Comparison of ENCODE assay signal across 7 mouse cellular contexts in genomic region chr5:64610562-64611405, GRCm38 (mm10).
DNase-seq lines count a peak whose midpoint lies in the region; ATAC-seq lines count a peak whose summit lies in the region.

No protein-coding gene starts in this region.

- 0 out of 2 replicates have a peak, but pooled peaks have one; percentile 41 for ATAC-seq in common myeloid progenitor, adult 5-6 weeks (replicated peaks; ENCODE audit: low read depth, poor library complexity, severe bottlenecking)
- peak; percentile 95 for ATAC-seq in intestine, embryonic 16.5 days
- peak; percentile 83 for ATAC-seq in liver, embryonic 16.5 days (ENCODE audit: low read depth)
- 0 out of 2 replicates have a peak, but pooled peaks have one; percentile 31 for ATAC-seq in neural tube, embryonic 15.5 days (ENCODE audit: low FRiP score)
- no peak for ATAC-seq in frontal cortex, adult (ENCODE audit: low TSS enrichment)

- peak overlapping the region; percentile 42; the same call in 1 of the 2 replicates for H3K27ac ChIP-seq in intestine, embryonic 16.5 days (ENCODE audit: low read length)
- H3K27ac ChIP-seq in liver, embryonic 16.5 days (ENCODE audit: low read length), result no peak overlapping the region
- no peak overlapping the region for H3K27ac ChIP-seq in neural tube, embryonic 15.5 days (replicated peaks)

- WGBS in intestine, embryonic 16.5 days, result 19% methylated on average over 12 of the region's 13 CpGs
- WGBS in liver, embryonic 16.5 days (ENCODE audit: insufficient replicate concordance), result 29% methylated on average over 12 of the region's 13 CpGs
- WGBS in neural tube, embryonic 15.5 days, result 16% methylated on average over 12 of the region's 13 CpGs

- no peaks in the 10 kb centered on the region for H3K27me3 ChIP-seq in intestine, embryonic 16.5 days (replicated peaks; ENCODE audit: control insufficient read depth, insufficient read depth, low read length)
- H3K27me3 ChIP-seq in liver, embryonic 16.5 days (ENCODE audit: control insufficient read depth, insufficient read depth, low read depth, low read length), result no peaks in the 10 kb centered on the region
- no peaks in the 10 kb centered on the region for H3K27me3 ChIP-seq in neural tube, embryonic 15.5 days (replicated peaks)

- H3K9me3 ChIP-seq in intestine, embryonic 16.5 days (ENCODE audit: control insufficient read depth, low read length), result no peaks in the 10 kb centered on the region
- H3K9me3 ChIP-seq in liver, embryonic 16.5 days (replicated peaks; ENCODE audit: control insufficient read depth, low read length), result no peaks in the 10 kb centered on the region
- no peaks in the 10 kb centered on the region for H3K9me3 ChIP-seq in neural tube, embryonic 15.5 days (replicated peaks)

- peak overlapping the region; percentile 24; the same call in 1 of the 2 replicates for H3K9ac ChIP-seq in intestine, embryonic 16.5 days (ENCODE audit: low read depth, low read length)
- H3K9ac ChIP-seq in liver, embryonic 16.5 days (ENCODE audit: low read depth, low read length), result 0 out of 2 replicates have a peak overlapping the region, but pooled peaks have one; percentile 6
- no peak overlapping the region for H3K9ac ChIP-seq in neural tube, embryonic 15.5 days (replicated peaks)

- H3K4me2 ChIP-seq in intestine, embryonic 16.5 days (ENCODE audit: low read depth, low read length), result no peak overlapping the region
- H3K4me2 ChIP-seq in liver, embryonic 16.5 days (ENCODE audit: low read depth, low read length), result no peak overlapping the region
- no peak overlapping the region for H3K4me2 ChIP-seq in neural tube, embryonic 15.5 days

- peak; percentile 47 for DNase-seq in WW6 (ENCODE audit: low read depth, low spot score)
- DNase-seq in heart, adult 18-20 months, result peak; percentile 74 to 87

- H3K4me1 ChIP-seq in intestine, embryonic 16.5 days (ENCODE audit: control insufficient read depth, insufficient read depth, low read length), result peaks cover 11% of the 10 kb centered on the region
- H3K4me1 ChIP-seq in liver, embryonic 16.5 days (ENCODE audit: control insufficient read depth, low read depth, low read length), result peaks cover 19% of the 10 kb centered on the region
- H3K4me1 ChIP-seq in neural tube, embryonic 15.5 days, result peaks cover 8% of the 10 kb centered on the region

- H3K36me3 ChIP-seq in intestine, embryonic 16.5 days (ENCODE audit: control insufficient read depth, insufficient read depth, low read length), result no peaks in the 10 kb centered on the region
- no peaks in the 10 kb centered on the region for H3K36me3 ChIP-seq in liver, embryonic 16.5 days (ENCODE audit: control insufficient read depth, insufficient read depth)
- H3K36me3 ChIP-seq in neural tube, embryonic 15.5 days, result no peaks in the 10 kb centered on the region

- H3K4me3 ChIP-seq in intestine, embryonic 16.5 days (ENCODE audit: low read length), result no peak overlapping the region
- H3K4me3 ChIP-seq in liver, embryonic 16.5 days (ENCODE audit: low read depth, low read length), result no peak overlapping the region
- no peak overlapping the region for H3K4me3 ChIP-seq in neural tube, embryonic 15.5 days (replicated peaks)
